Mouse (Mus musculus) forebrain, postnatal 0 days (tissue): ENCODE data around the gene Gm29609. TPM values are rescaled to one million over a fixed set of nuclear protein-coding genes. Genes with fewer than 3 reads are reported as not detected.

Source experiments
- ATAC-seq: fragments of 200-750 bp; cut with Nextera tagmentation; 2 replicates; pipeline ENCODE4 v1.8.0; 2017; ENCODE audit warnings: mild to moderate bottlenecking, moderate library complexity
- DNase-seq: peaks from one replicate; pipeline ENCODE4 v3.0.0-alpha.2; 2015
- H3K27ac ChIP-seq: fragments of 300-500 bp; sonication (generic); 2 replicates; pipeline ENCODE4 v1.5.1; 2014; ENCODE audit warnings: low read depth, mild to moderate bottlenecking, antibody characterized with exemption, low read length, moderate library complexity, mixed read lengths
- H3K27me3 ChIP-seq: fragments of 300-500 bp; sonication (generic); 2 replicates; pipeline ENCODE4 v1.6.1; 2014; ENCODE audit warnings: mild to moderate bottlenecking, low read length, mixed read lengths; ENCODE audit not compliant: insufficient read depth
- H3K36me3 ChIP-seq: fragments of 300-500 bp; sonication (generic); 2 replicates; pipeline ENCODE4 v1.6.1; 2014; ENCODE audit warnings: mild to moderate bottlenecking, moderate library complexity; ENCODE audit not compliant: insufficient read depth
- H3K4me1 ChIP-seq: fragments of 300-500 bp; sonication (generic); 2 replicates; pipeline ENCODE4 v1.6.1; 2014; ENCODE audit warnings: antibody characterized with exemption; ENCODE audit not compliant: insufficient read depth
- H3K4me2 ChIP-seq: fragments of 300-500 bp; sonication (generic); 2 replicates; pipeline ENCODE4 v1.6.1; 2014; ENCODE audit warnings: low read depth, mild to moderate bottlenecking, moderate library complexity
- H3K4me3 ChIP-seq: fragments of 300-500 bp; sonication (generic); 2 replicates; pipeline ENCODE4 v1.5.1; 2014; ENCODE audit warnings: low read depth, low read length, mixed read lengths
- H3K9ac ChIP-seq: fragments of 300-500 bp; sonication (generic); 2 replicates; pipeline ENCODE4 v1.6.1; 2014; ENCODE audit warnings: mild to moderate bottlenecking
- H3K9me3 ChIP-seq: fragments of 300-500 bp; sonication (generic); 2 replicates; pipeline ENCODE4 v1.6.1; 2016; ENCODE audit warnings: low read length
- CTCF ChIP-seq: sonication (generic); IDR thresholded peaks from 2 replicates; pipeline ENCODE4 v1.5.1; 2016; ENCODE audit warnings: antibody characterized with exemption, control low read depth, low read depth
- WGBS: fragments of 180-500 bp; shearing (Covaris S2); extraction: QIAGEN DNeasy Blood & Tissue Kit; methylation state at CpG from one replicate; pipeline ENCODE4 v1.1.7; 2014; 5-methylcytosine and 5-hydroxymethylcytosine counted together
- polyA plus RNA-seq: library from polyadenylated mRNA; unstranded; fragments of >200 nt; fragmentation: Nextera tagmentation; extraction: Ambion mirVana; gene quantifications from 2 replicates; pipeline ENCODE4 v1.2.1, GENCODE M21; 2015
- total RNA-seq: library from RNA; depleted of rRNA; stranded (reverse); fragments of >200 nt; gene quantifications from 2 replicates; pipeline ENCODE4 v1.2.3, GENCODE M21; 2014; rRNA removed

Gene Gm29609
- total RNA-seq (6.4 and 9.3 TPM in 2 replicates), polyA plus RNA-seq (1.4 and 2.1 TPM in 2 replicates)

GRCm38 (mm10) chr5:31179766-31180630, at the start of gene Gm29609, which contains the start of gene Gtf3c2:
Gene Gm29609, minus strand, starts transcription at chr5:31179911.
Gene Gtf3c2, minus strand, starts transcription at chr5:31180144.
- Histone ChIP-seq H3K4me1 (peaks cover 9% of the 10 kb centered on the region; the same call in 1 of the 2 replicates), H3K4me3 (peak within 1 kb of the TSS; percentile 93), H3K9me3 (no peaks in the 10 kb centered on the region), H3K9ac (peak within 1 kb of the TSS; percentile 80), H3K27me3 (no peaks in the 10 kb centered on the region), H3K4me2 (peak within 1 kb of the TSS; percentile 91), H3K36me3 (no peaks in the 10 kb centered on the region), H3K27ac (peak within 1 kb of the TSS; percentile 99)
- DNase-seq: peak; percentile 99
- ATAC-seq: peak; percentile 99
- TF ChIP-seq CTCF: peak; percentile 9; the same call in 1 of the 2 replicates
- under 1% methylated on average over 59 of the region's 59 CpGs for WGBS

GRCm38 (mm10) chr5:31226641-31227040, 46.9 kb upstream of the Gm29609 start:
- Histone ChIP-seq H3K27me3 (no peaks in the 10 kb centered on the region), H3K36me3 (no peaks in the 10 kb centered on the region), H3K4me2 (no peak overlapping the region), H3K9me3 (no peaks in the 10 kb centered on the region), H3K4me1 (no peaks in the 10 kb centered on the region), H3K4me3 (no peak overlapping the region), H3K27ac (no peak overlapping the region), H3K9ac (no peak overlapping the region)
- TF ChIP-seq CTCF: no peak
- ATAC-seq (no peak), DNase-seq (no peak)
- WGBS: 77% methylated on average over 1 of the region's 1 CpGs

GRCm38 (mm10) chr5:31222696-31223095, 43.0 kb upstream of the Gm29609 start:
- ATAC-seq: no peak
- no peak overlapping the region for H3K4me3 ChIP-seq

GRCm38 (mm10) chr5:31221304-31221945, 41.7 kb upstream of the Gm29609 start:
- WGBS: 11% methylated on average over 11 of the region's 11 CpGs
- ATAC-seq (peak; percentile 58), DNase-seq (peak; percentile 79)
- Histone ChIP-seq H3K4me2 (peak overlapping the region; percentile 79), H3K27ac (peak overlapping the region; percentile 97), H3K9me3 (no peaks in the 10 kb centered on the region), H3K4me3 (peak overlapping the region; percentile 100), H3K27me3 (no peaks in the 10 kb centered on the region), H3K36me3 (no peaks in the 10 kb centered on the region), H3K4me1 (peaks cover 4% of the 10 kb centered on the region; the same call in 1 of the 2 replicates), H3K9ac (peak overlapping the region; percentile 92)
- peak; percentile 70 for TF ChIP-seq CTCF

More at GRCm38 (mm10) chr5:31222696-31223095, 43.0 kb upstream of the Gm29609 start:
- no peak overlapping the region for H3K27ac ChIP-seq
- WGBS: 94% methylated on average over 9 of the region's 9 CpGs
- no peak overlapping the region for H3K9ac ChIP-seq
- H3K36me3 ChIP-seq: no peaks in the 10 kb centered on the region
- TF ChIP-seq CTCF: no peak
- H3K9me3 ChIP-seq: no peaks in the 10 kb centered on the region
- DNase-seq: no peak
- H3K27me3 ChIP-seq: no peaks in the 10 kb centered on the region
- no peak overlapping the region for H3K4me2 ChIP-seq
- H3K4me1 ChIP-seq: peaks cover 4% of the 10 kb centered on the region; the same call in 1 of the 2 replicates

DNA sequence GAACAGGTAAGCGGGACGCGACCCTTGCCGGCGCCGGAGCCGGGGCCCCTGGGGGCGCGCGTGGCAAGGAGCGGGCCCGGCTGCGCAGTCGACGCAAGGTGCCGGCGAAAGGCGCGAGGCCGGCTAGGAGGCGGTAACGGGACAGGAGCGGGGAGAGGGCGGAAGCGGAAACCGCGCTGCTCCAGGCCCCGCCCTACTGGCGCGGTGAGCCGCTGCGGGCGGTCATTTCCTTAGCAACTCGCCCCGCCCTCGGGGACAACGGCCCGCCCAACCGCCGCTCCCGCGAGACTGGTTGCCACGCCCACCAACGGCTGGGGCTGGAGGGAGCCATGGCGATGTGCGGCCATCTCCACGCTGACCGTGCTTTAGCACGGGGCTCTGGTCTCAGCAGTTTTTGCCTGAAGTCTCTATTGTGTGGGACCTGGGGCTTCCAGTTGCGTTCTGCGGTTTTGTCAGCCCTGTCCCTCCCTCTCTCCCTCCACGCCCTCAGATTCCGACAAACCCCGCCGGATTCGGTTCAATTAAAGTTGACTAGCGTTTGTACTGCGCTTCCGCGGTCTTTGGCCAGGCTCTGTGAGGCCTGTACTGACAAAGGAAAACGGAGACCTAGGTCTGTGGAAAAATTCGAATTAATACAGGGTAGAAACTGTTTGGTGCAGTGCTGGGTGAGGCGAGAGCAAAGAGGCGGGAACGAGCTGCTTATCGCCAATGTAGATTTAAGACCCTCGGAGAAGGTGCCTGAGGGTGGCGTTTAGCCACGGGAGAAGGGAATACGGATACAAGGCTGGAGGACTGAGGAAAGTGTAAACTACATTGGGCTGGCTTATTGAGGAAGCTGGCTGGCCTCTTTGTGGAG, 41.0 kb upstream of the Gm29609 start, which contains the start of gene Ppm1g:
Gene Ppm1g, minus strand, starts transcription at position 240 of the 856 bp plus-strand sequence.
- DNase-seq (peak; percentile 98), ATAC-seq (peak; percentile 93)
- no peaks in the 10 kb centered on the region for H3K9me3 ChIP-seq
- no peaks in the 10 kb centered on the region for H3K36me3 ChIP-seq
- peak within 1 kb of the TSS; percentile 97 for H3K27ac ChIP-seq
- H3K4me1 ChIP-seq: peaks cover 4% of the 10 kb centered on the region; the same call in 1 of the 2 replicates
- WGBS: under 1% methylated on average over 69 of the region's 70 CpGs
- H3K4me3 ChIP-seq: peak within 1 kb of the TSS; percentile 100
- peak within 1 kb of the TSS; percentile 92 for H3K9ac ChIP-seq
- peak; percentile 1; the same call in 1 of the 2 replicates for TF ChIP-seq CTCF
- no peaks in the 10 kb centered on the region for H3K27me3 ChIP-seq
- peak within 1 kb of the TSS; percentile 79 for H3K4me2 ChIP-seq

DNA sequence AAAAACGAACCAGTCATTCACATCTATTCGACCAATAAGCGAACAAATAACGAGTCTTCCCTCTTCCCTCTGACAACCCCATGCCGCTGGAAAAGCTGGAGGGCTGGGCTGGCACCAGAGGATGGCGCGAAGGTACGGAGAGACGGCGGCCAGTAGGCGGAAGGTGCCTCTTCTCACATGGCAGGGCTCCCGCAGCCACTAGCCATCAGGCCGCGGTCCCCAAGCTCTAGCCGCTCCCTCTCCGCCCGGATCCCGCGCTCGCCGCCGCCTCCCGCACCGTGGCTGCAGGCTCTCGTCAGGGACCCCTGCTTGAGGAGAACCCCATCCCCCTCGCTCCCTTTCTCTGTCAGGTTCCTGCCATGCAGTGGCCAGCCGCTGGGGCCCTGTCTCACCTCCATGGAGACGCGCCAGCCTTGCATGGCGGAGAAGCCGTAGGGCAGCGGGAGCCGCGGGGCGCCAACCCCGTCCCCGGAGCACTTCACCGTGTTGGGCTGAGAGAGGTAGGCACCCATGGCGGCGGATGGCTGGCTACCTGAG, 40.3 kb upstream of the Gm29609 start:
- Histone ChIP-seq H3K27me3 (no peaks in the 10 kb centered on the region), H3K4me2 (peak overlapping the region; percentile 79), H3K36me3 (no peaks in the 10 kb centered on the region), H3K4me3 (peak overlapping the region; percentile 100), H3K9ac (peak overlapping the region; percentile 92), H3K9me3 (no peaks in the 10 kb centered on the region), H3K27ac (peak overlapping the region; percentile 97), H3K4me1 (peaks cover 4% of the 10 kb centered on the region; the same call in 1 of the 2 replicates)
- DNase-seq (no peak), ATAC-seq (peak; percentile 59)
- WGBS: under 1% methylated on average over 32 of the region's 40 CpGs
- peak; percentile 20 for TF ChIP-seq CTCF
